Mouse (Mus musculus): ENCODE measurements around the gene Arfrp1.

- TF ChIP-seq CTCF (conservative IDR thresholded peaks at IDR 0.05 in 1 of 2, IDR thresholded peaks at IDR 0.05 in 1 of 2; ENCODE audit: low read depth in 2 of 2, low read length in 2 of 2) (no peak), TBP (conservative IDR thresholded peaks at IDR 0.05; ENCODE audit: low read depth, low read length) (no peak), KAT2A (IDR thresholded peaks at IDR 0.05; ENCODE audit: insufficient replicate concordance, low read length) (no peak), ZNF384 (IDR thresholded peaks at IDR 0.05; ENCODE audit: low read depth, low read length) (no peak)
Observed at GRCm38 (mm10) chr2:181322136-181322535, 43.1 kb downstream of the Arfrp1 start.

Data from CH12.LX (cell line).